Mouse (Mus musculus) brain, embryonic 14.5 days (tissue): Measurements from ENCODE around the gene Npvf.

Experiments
- CTCF ChIP-seq: fragments of 200-500 bp; IDR thresholded peaks from 2 replicates; pipeline ENCODE4 v1.5.1; 2012; ENCODE audit warnings: inconsistent platforms, mild to moderate bottlenecking, moderate library complexity, borderline replicate concordance; ENCODE audit not compliant: insufficient read depth, insufficient read length; ENCODE audit errors: extremely low read depth
- POLR2A ChIP-seq: fragments of 200-500 bp; IDR thresholded peaks from 2 replicates; pipeline ENCODE4 v1.6.1; 2012; ENCODE audit warnings: mild to moderate bottlenecking, inconsistent platforms, borderline replicate concordance; ENCODE audit not compliant: poor library complexity, insufficient read depth, insufficient read length, severe bottlenecking; ENCODE audit errors: extremely low read depth

- TF ChIP-seq POLR2A = no peak
- no peak for TF ChIP-seq CTCF
Observed at GRCm38 (mm10) chr6:50671191-50671590, 17.0 kb upstream of the Npvf start.
